Mouse (Mus musculus) left cerebral cortex, adult 11 months (tissue): ENCODE data around the gene Slc25a53.
"Not testable (repeated sequence)": the region's sequence is repeated elsewhere in the genome, so short reads cannot be mapped to it uniquely, and the experiment has no call there.

Experiments
- DNase-seq: peaks from one replicate; pipeline ENCODE4 v3.0.0; 2022; ENCODE audit warnings: low spot score

The Slc25a53 gene

DNA sequence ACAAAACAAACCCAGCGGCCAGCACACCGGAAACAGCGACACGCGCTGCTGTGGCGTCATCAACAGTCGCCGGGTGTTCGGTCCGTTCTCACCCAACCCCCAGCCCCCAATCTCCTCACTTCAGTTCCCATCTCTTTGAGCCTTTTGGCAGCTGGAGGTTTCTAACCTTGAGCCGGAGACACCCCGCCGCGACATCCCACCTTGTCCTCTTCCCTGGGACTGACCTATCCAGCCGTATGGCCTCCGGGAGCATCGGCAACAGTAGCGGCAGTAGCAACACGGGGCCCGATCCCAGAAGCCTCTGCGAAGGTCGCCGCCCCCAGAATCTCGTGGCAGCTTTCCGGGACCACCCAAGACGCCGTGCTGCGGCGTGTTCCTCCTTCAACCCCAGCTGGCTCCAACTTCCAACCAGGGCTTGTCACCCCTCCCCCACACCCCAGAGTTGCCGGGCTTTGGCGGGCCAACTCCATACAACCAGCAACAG is at the start of gene Slc25a53:
TSS of gene Slc25a53 (minus strand) at position 303 of the 484 bp plus-strand sequence.
- DNase-seq = peak; percentile 82

DNA sequence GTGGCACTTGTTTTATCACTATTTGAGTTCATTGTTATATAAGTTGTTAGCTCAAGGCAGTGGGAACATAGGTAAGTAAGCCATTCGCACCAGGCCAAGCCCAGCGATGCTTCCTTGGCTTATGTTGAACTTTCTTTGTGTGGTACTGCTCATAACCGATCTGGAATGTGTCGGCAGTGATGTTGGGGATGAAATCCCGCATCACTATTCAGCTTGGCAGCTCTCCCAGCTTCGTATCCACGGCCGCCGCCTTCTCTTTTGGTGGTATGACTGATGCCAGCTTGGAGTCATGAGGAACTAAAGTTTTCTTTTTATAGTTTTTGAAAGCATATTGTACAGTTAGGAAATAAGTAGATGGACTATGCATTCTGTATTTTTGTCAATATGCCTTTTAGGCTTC is 25.1 kb upstream of the Slc25a53 start:
- DNase-seq = no peak

- no peak for DNase-seq
Observed at GRCm38 (mm10) chrX:137049425-137050225, 11.5 kb upstream of the Slc25a53 start, which contains the start of gene Fam199x. Gene Fam199x, plus strand, starts transcription at chrX:137049594.

DNA sequence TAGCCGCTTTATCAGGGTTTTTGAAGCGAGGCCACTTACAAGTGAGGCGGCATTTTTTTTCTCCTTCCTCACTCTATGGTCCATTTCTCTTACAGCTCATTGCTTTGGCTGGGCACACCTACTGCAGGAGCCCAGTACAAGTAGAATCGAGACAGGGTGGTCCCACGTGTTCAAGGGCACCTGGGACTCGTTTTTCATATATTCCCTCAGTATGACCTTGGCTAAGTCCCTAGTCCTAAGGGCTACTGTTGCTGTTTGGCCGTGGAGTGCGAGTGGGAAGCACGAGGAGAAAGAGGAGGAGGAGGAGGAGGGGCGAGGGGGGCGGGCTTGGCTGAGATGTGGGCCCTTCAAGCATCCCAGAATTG is 10.9 kb upstream of the Slc25a53 start:
- no peak for DNase-seq

- no peak for DNase-seq
Observed at GRCm38 (mm10) chrX:137038502-137038901, 400 bp upstream of the Slc25a53 start.

DNA sequence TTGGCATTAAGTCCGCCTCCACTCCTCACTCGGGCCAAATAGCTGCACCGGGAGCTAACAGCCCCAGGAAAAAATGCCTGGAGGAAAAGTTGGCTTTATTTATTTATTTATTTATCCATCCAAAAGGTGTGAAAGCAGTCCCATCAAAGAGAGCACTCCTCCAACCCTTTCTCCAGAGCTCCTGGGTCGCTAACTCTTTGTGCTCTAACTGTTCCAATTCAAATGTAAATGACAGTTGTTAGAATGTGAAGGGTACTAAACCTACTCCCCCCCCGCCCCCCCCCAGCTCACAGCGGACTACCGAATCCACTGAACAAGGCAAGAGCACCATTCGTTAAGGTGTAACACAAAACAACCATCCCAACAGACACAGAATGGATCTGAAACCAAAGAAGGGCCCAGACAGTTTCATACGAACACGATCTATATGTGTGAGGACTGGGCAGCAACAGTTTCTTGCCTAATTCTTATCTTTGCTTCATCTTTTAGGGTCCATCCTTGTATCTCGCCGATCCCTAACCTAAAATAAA is 567 bp downstream of the Slc25a53 start:
- no peak for DNase-seq

- no peak for DNase-seq
Observed at GRCm38 (mm10) chrX:137034322-137034721, 3.8 kb downstream of the Slc25a53 start.

DNA sequence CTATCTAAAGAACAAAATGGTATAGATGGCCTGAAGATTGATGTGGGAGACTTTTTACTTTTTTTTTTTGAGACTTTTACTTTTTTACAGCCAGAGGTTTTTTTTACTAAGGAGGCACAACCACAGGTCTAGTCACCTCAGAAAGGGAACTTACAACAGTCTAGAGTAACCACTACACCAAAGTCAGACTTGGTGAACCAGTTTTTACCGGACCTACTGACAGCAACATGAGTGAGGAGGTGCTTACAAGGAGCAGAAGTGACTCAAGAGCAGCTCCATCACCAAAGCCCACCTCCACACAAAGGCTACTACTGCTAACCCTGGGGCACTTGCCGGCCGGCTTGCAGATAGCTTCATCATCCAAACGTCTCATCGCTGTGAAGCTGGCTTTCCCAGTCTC is 6.4 kb downstream of the Slc25a53 start:
- no peak for DNase-seq

DNA sequence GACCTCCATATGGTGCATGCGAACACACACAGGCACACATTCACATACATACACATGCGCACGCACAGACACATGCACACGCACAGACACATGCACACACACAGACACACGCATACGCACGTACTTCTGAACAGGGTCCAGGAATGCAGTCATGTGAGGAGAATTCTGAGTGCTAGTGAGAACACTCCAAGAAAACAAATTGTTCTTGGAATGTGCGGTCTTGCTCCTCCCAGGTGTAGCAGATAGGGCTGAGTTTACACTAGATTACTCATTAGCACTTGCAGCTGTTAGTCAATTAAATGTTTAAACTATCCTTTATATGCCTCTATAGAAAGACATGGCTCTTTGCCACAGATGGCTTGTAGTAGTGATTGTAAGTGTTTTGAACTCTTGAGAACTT is 7.2 kb downstream of the Slc25a53 start:
- no peak for DNase-seq

GRCm38 (mm10) chrX:137019310-137019709 is 18.8 kb downstream of the Slc25a53 start:
- DNase-seq = peak; percentile 32

- no peak for DNase-seq
Observed at GRCm38 (mm10) chrX:137017668-137018067, 20.4 kb downstream of the Slc25a53 start.

- DNase-seq = no peak
Observed at GRCm38 (mm10) chrX:137015099-137015709, 22.9 kb downstream of the Slc25a53 start.

- DNase-seq = no peak
Observed at GRCm38 (mm10) chrX:136996256-136996655, 41.8 kb downstream of the Slc25a53 start.

GRCm38 (mm10) chrX:136993641-136994040 is 44.5 kb downstream of the Slc25a53 start:
- DNase-seq = no peak

GRCm38 (mm10) chrX:136992978-136993547 is 45.0 kb downstream of the Slc25a53 start, which contains the start of gene Zcchc18:
Gene Zcchc18, plus strand, starts transcription at chrX:136993155.
- DNase-seq = peak; percentile 73

- DNase-seq = no peak
Observed at GRCm38 (mm10) chrX:136992191-136992965, 45.7 kb downstream of the Slc25a53 start.

GRCm38 (mm10) chrX:136991274-136991673 is 46.8 kb downstream of the Slc25a53 start:
- DNase-seq = no peak

- DNase-seq = no peak
Observed at GRCm38 (mm10) chrX:136986039-136986438, 52.1 kb downstream of the Slc25a53 start.

GRCm38 (mm10) chrX:136978616-136979015 is 59.5 kb downstream of the Slc25a53 start:
- DNase-seq = no peak

GRCm38 (mm10) chrX:136976424-136977084 is 61.5 kb downstream of the Slc25a53 start, which contains the start of the genes Tmsb15l and Tmsb15b1:
Gene Tmsb15l, minus strand, starts transcription at chrX:136976869.
Gene Tmsb15b1, minus strand, starts transcription at chrX:136976874.
- DNase-seq = peak; percentile 71

- DNase-seq = not testable (repeated sequence)
Observed at GRCm38 (mm10) chrX:136975397-136975796, 62.7 kb downstream of the Slc25a53 start, which contains the start of gene Tmsb15b2. Gene Tmsb15b2, minus strand, starts transcription at chrX:136975497.
